Mouse (Mus musculus) bone marrow macrophage, adult 2 months (primary cell): ENCODE measurements at regions not wholly inside any gene's neighbourhood (a gene's known extent, or its start where the extent isn't known, plus 50 kb on each side); places are given as distances from the start of the nearest gene placed in this dataset.

Experiments used
- CTCF ChIP-seq: IDR thresholded peaks from 2 replicates; pipeline ENCODE4 v1.5.1; 2012; ENCODE audit warnings: low read depth, mild to moderate bottlenecking, low read length, moderate library complexity
- POLR2A ChIP-seq: IDR thresholded peaks from 2 replicates; pipeline ENCODE4 v1.6.1; 2012; ENCODE audit warnings: mild to moderate bottlenecking, low read depth, low read length, borderline replicate concordance

GRCm38 (mm10) chr19:44674621-44675245 is 81.1 kb upstream of the Pax2 start:
- TF ChIP-seq CTCF (no peak), POLR2A (no peak)
